ENCODE assay signal across 8 mouse cellular contexts in genomic region chr9:45839139-45839981, GRCm38 (mm10). TPM values are rescaled to one million over a fixed set of nuclear protein-coding genes. Genes with fewer than 3 reads are reported as not detected.
A peak's percentile ranks its signal among the peaks of the same experiment; 100 is the strongest.
DNase-seq lines count a peak whose midpoint lies in the region; ATAC-seq lines count a peak whose summit lies in the region.

No protein-coding gene starts in this region.

- ATAC-seq in megakaryocyte progenitor cell, adult 5-6 weeks (replicated peaks; ENCODE audit: poor library complexity): peak; percentile 47; the same call in 1 of the 2 replicates
- ATAC-seq in inflammation-experienced regulatory T-cells, adult 6 months: no peak

- H3K27ac ChIP-seq in brown adipose tissue, adult 24 weeks (replicated peaks; ENCODE audit: low read depth, low read length): no peak overlapping the region

- peak; percentile 12 for DNase-seq in adrenal gland, postnatal 25 days
- no peak for DNase-seq in adrenal gland, adult 18-20 months (ENCODE audit: low spot score in 2 of 2)
- peak; percentile 41 for DNase-seq in gastrocnemius, postnatal 25 days
- DNase-seq in kidney, postnatal 14 days: peak; percentile 41
- DNase-seq in layer of hippocampus, postnatal 14 days (ENCODE audit: low spot score in 2 of 2): no peak

- peak overlapping the region; percentile 83 for H3K4me3 ChIP-seq in brown adipose tissue, adult 24 weeks (ENCODE audit: insufficient read depth, low read depth, low read length)

- peaks cover 16% of the 10 kb centered on the region for H3K4me1 ChIP-seq in brown adipose tissue, adult 24 weeks (ENCODE audit: control insufficient read depth, insufficient read depth, insufficient read length, low read length)

RNA-seq across cellular contexts. Expression of gene Bace1, which starts 1.0 kb away (rescaled TPM):
- total RNA-seq in adrenal gland, postnatal 25 days (2021): 22.6 and 31.1 TPM in 2 replicates
- total RNA-seq in adrenal gland, adult 18-20 months (2021): 10 to 100 TPM; 21.3 to 25.2 TPM
- polyA plus RNA-seq in brown adipose tissue, adult 24 weeks (2012; ENCODE audit: insufficient read depth, insufficient read length, missing spikeins): 8.6 and 9.3 TPM in 2 replicates
- 10 to 100 TPM; 34.1 to 43.6 TPM for total RNA-seq in gastrocnemius, postnatal 25 days (2021)
- 29.5 and 31.0 TPM in 2 replicates for total RNA-seq in megakaryocyte progenitor cell, adult 5-6 weeks (2015)
- 33.4 and 44.1 TPM in 2 replicates for total RNA-seq in megakaryocyte progenitor cell, adult 5-6 weeks (2017)
- 10 to 100 TPM in 1 of 3 experiments, 1 to 10 TPM in 2; 6.0 to 10.9 (median 9.7) TPM for polyA plus RNA-seq in inflammation-experienced regulatory T-cells, adult 6 months (2017; shearing (Covaris generic))
- total RNA-seq in layer of hippocampus, postnatal 14 days (2021): 100 to 1,000 TPM in 1 of 2 experiments, 10 to 100 TPM in 1; 96.6 to 101 TPM

RNA-seq across cellular contexts. Expression of gene Cep164, which starts 10.9 kb away (rescaled TPM):
- total RNA-seq in adrenal gland, postnatal 25 days (2021): 20.6 and 23.1 TPM in 2 replicates
- total RNA-seq in adrenal gland, adult 18-20 months (2021): 10 to 100 TPM in 1 of 2 experiments, 1 to 10 TPM in 1; 9.6 to 12.0 TPM
- polyA plus RNA-seq in brown adipose tissue, adult 24 weeks (2012; ENCODE audit: insufficient read depth, insufficient read length, missing spikeins): 4.2 and 7.9 TPM in 2 replicates
- total RNA-seq in gastrocnemius, postnatal 25 days (2021): 1 to 10 TPM; 2.6 to 3.0 TPM
- 9.7 and 15.5 TPM in 2 replicates for total RNA-seq in megakaryocyte progenitor cell, adult 5-6 weeks (2015)
- 16.2 and 19.8 TPM in 2 replicates for total RNA-seq in megakaryocyte progenitor cell, adult 5-6 weeks (2017)
- 10 to 100 TPM in 2 of 3 experiments, 1 to 10 TPM in 1; 9.2 to 12.9 (median 10.2) TPM for polyA plus RNA-seq in inflammation-experienced regulatory T-cells, adult 6 months (2017; shearing (Covaris generic))
- 10 to 100 TPM; 15.5 to 15.8 TPM for total RNA-seq in layer of hippocampus, postnatal 14 days (2021)

Comparison
In these comparisons a context has a peak if more than half of its experiments do, and no peak if none do; other contexts are left out.
1. DNase-seq: peak in adrenal gland, postnatal 25 days (single experiment), gastrocnemius, postnatal 25 days (single experiment) and kidney, postnatal 14 days (single experiment); none in adrenal gland, adult 18-20 months (0 of 2) and layer of hippocampus, postnatal 14 days (0 of 2).